Mouse (Mus musculus): Measurements from ENCODE around the gene Glod5.
"Not testable (repeated sequence)": the region's sequence is repeated elsewhere in the genome, so short reads cannot be mapped to it uniquely, and the experiment has no call there.

The Glod5 gene

DNA sequence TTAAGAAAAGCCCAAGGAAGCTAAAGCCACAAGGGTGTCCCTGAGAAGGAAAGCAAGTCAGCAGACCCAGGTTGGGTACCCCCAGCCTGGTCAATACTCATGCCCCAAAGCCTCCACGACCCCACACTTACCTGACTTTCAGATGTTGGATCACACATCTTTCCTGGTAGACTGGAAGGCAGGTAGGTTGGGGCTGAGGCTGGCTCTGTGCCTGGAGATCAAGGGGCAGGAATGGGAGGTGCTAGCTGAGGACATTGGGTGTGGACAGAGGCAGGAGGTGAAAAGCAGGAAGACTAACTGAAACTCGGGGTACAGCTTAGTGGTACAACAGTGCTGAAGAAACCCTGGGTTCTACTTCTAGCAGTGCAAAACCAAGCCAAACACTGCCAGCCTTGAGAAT, at the start of gene Glod5:
Gene Glod5, minus strand, starts transcription at position 207 of the 400 bp plus-strand sequence.
- no peak for DNase-seq (ENCODE audit: low spot score)

GRCm38 (mm10) chrX:8051044-8051781, 32.9 kb upstream of the Glod5 start:
- not testable (repeated sequence) for DNase-seq (ENCODE audit: low spot score)

DNA sequence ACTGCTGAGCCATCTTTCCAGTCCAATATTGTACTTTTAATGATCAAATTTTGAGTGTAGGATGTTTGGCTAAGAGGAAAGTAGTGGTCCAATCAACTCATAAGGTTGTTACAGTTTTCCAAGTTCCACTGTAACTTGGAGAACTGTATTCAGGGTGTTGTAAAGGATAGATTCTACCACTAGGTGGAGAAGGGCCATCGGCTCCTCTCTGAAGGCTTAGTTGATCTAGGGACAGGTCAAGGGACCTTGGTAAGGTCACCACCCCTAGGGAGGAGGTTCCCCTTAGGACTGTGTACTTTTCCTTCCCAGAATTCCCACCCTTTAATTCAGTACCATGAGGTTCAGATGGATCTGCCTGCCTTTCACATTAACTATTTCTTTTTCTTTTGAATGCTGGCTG, 14.7 kb upstream of the Glod5 start:
- no peak for DNase-seq (ENCODE audit: low spot score)

DNA sequence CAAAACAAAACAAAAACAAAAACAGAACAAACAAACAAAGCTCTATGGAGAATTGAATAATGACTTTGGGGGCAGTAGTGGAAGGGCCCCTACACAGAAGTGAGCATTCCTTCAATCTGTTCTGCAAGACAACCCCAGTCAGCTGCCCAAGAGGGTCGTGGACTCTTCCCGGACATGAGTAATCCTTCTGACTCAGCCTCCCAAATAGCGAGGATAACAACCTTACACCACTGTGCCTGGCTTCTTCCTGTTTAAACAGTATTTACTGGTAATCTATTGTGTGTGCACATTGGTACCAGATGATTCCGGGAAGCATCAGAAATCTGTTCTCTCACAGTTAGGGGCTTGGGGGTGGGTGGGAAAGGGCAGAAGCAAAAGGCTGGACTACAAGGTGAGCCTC, 8.5 kb upstream of the Glod5 start:
- DNase-seq (ENCODE audit: low spot score) = no peak

GRCm38 (mm10) chrX:8024795-8025194, 6.5 kb upstream of the Glod5 start:
- no peak for DNase-seq (ENCODE audit: low spot score)

DNA sequence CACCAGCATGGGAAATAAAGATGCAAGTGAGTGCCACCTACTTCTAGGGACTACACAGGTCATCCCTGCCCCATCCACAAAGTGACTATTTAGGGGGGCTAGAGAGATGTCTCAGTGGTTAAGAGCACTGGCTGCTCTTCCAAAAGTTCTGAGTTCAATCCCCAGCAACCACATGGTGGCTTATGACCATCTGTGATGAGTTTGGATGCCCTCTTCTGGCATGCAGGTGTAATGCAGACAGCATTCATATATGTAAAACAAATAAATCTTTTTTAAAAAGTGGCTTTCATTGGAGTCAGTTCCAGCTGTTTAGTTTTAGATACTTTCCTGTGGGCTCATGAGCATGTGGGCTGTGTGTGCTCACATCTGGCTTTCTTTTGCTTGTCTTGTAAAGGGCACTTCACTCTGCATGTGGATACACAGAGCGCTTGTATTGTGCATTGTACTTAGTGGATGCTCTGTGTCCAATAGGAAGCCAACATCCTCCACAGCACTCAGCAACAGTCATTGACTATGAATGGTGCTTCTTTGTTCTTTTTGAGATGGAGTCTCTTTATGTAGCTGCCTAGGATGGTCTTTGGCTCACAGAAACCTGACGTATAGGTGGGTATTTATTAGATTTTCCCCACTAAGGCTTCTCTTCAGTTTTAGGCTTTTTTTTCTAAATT, 2.0 kb upstream of the Glod5 start:
- no peak for DNase-seq (ENCODE audit: low spot score)

GRCm38 (mm10) chrX:8017142-8017541, 1.1 kb downstream of the Glod5 start:
- DNase-seq (ENCODE audit: low spot score) = no peak

DNA sequence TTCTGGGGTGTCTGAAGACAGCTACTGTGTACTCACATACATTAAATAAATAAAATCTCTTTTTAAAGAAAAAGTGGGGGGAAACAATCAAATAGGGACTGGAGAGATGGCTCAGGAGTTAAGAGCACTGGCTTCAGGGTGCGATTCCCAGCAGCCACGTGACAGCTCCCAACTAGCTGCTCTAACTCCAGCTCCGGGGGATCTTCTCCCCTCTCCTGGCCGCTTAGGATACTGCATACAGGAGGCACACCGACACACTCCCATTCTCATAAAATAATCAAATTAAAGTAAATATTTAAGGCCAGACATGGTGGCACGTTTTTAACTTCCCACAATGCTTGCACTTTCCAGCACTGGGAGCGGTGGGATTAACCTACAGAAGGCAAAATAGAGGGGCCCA, 2.6 kb downstream of the Glod5 start:
- not testable (repeated sequence) for DNase-seq (ENCODE audit: low spot score)

- no peak for DNase-seq (ENCODE audit: low spot score)
Measured at GRCm38 (mm10) chrX:8013569-8014314, 4.5 kb downstream of the Glod5 start.

- DNase-seq (ENCODE audit: low spot score) = no peak
Measured at GRCm38 (mm10) chrX:8013157-8013556, 5.1 kb downstream of the Glod5 start.

DNA sequence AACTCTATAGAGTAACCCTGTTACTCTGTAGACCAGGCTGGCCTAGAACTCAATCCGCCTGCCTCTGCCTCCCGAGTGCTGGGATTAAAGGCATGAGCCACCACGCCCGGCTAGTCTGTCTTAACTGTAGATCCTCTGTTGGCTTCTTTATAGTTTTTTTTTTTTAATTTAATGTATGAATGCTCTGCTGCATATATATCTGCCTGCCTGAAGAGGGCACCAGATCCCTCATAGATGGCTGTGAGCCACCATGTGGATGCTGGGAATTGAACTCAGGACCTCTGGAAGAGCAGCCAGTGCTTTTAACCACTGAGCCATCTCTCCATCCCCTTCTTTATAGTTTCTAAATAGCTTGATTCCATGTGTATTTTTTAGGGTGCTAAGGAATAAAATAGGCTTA, 8.9 kb downstream of the Glod5 start:
- DNase-seq (ENCODE audit: low spot score) = not testable (repeated sequence)

- no peak for DNase-seq (ENCODE audit: low spot score)
Measured at GRCm38 (mm10) chrX:8008543-8008942, 9.7 kb downstream of the Glod5 start.

DNA sequence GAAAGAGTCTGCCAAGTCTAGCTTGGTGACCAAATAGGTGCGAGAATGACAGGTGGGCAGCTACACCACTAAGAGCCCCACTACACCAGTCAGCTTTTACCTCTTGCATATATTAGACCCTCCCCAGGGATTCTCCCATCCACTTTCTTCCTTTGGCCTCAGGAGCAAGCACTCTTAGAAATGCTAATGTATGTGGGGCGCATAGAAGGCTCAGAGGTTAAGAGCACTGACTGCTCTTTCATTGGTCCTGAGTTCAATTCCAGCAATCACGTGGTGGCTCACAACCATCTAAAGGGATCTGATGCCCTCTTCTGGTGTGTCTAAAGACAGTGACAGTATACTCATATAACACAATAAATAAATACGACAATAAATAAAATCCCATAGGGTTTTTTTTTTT, 15.3 kb downstream of the Glod5 start:
- DNase-seq (ENCODE audit: low spot score) = no peak

GRCm38 (mm10) chrX:8002001-8002400, 16.3 kb downstream of the Glod5 start:
- DNase-seq (ENCODE audit: low spot score) = no peak

GRCm38 (mm10) chrX:8000546-8001192, 17.6 kb downstream of the Glod5 start:
- no peak for DNase-seq (ENCODE audit: low spot score)

DNA sequence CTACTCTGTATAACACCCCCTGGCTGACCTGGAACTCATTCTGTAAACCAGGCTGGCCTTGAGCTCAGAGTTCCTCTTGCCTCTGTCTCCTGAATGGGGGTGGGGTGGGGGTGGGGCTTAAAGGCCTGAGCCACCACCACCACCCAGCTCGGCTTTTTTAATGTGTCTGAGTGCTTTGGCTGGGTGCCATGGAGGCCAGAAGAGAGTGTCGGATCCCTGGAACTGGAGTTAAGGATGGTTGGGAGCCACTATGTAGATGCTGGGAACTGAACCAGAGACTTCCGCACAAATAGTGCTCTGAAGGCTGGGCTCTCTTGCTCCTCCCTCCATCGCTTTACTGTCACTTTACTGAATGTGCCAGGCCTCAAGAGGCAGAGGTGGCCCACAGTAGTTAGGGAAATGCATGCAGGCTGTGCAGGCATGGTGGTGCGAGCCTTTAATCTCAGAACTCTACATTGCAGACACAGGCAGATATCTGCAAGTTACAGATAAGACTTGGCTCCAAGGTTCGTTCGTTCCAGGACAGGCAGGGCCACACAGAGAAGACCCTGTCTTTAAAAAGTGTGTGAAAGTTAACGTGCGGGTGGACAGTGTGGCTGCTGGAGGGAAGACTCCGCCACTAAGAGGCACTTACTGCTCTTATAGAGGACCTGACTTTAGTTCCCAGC, 25.1 kb downstream of the Glod5 start:
- no peak for DNase-seq (ENCODE audit: low spot score)

DNA sequence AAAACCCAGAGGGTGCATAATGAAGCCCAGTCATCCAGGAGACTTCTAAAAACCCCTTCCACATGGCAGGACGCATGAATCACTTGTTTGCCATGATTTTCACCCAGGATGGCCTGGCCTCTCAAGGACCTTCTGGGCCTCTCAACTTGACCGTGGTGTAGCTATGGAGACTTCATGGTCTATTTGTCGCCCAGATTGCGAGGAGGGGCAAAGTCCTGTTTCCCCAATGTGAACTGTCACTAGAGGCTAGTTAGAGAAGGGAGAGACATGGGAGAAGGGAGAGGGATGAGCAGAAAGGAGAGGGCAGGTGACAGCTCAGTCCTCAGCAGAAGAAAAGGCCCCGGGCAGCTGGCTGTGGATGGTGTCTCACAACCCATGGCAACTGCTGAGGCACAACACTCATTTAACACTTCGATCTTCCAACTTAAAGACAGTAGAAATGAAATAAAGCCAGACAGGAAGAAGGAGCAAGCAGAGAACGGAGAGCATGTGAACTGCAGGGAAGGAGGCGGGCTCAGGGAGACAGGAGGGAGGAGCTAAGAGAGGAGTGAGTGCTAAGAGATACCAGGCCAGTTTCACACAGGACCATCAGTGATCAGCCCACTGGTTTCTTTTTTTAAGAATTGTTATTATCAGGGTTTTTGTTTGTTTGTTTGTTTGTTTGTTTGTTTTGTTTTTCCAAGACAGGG, 25.8 kb downstream of the Glod5 start:
- DNase-seq (ENCODE audit: low spot score) = no peak

GRCm38 (mm10) chrX:7981368-7981767, 36.9 kb downstream of the Glod5 start:
- DNase-seq (ENCODE audit: low spot score) = no peak

DNA sequence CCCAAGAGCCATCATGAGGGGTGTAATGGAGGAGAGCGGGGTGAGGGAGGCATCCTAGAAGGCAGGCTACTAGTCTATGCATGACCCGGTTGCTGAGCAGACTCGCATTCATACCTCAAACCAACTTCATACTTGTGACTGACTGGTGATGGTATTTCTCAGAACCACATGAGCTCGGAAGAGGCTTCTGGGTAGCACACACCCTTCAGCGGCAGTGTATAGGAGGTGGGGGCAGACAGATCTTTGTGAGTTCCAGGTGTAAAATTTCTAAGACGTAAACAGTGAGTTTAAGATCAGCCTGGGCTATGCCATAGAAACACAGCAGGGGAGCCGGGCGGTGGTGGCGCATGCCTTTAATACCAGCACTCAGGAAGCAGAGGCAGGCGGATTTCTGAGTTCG, 40.4 kb downstream of the Glod5 start, which contains the start of gene Gata1:
Gene Gata1, minus strand, starts transcription at position 180 of the 400 bp plus-strand sequence.
- DNase-seq (ENCODE audit: low spot score) = no peak

- peak; percentile 73 for DNase-seq (ENCODE audit: low spot score)
Measured at GRCm38 (mm10) chrX:7971292-7971691, 47.0 kb downstream of the Glod5 start.

GRCm38 (mm10) chrX:7968899-7969298, 49.4 kb downstream of the Glod5 start:
- DNase-seq (ENCODE audit: low spot score) = no peak
